Mouse (Mus musculus): ENCODE results near the gene Gm21915.

DNA sequence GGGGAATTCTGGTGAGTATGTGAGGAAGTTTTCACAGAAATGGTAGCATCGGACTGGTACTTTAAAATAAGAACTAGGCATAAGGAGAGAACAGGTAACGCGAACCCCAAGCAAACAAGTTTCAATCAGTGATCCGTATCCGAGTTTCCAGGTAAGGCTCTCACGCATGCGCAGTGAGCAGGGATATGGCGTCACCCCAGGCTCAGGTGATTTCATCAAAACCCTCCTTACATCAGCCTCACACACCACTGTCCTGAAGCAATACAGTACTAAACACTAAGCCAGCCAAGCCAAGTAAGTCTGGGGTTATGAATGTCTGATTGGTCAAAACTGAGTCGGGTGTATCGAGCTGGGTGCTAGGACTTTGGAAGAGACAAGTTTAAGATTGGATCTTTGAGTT is 38.9 kb upstream of the Gm21915 start:
- TF ChIP-seq GATA1 (IDR thresholded peaks at IDR 0.05; ENCODE audit: low read length) (no peak), TAL1 (IDR thresholded peaks at IDR 0.05; ENCODE audit: low read length) (no peak)

Data from erythroblast, embryonic 14.5 days (primary cell).